In the genomic region with DNA sequence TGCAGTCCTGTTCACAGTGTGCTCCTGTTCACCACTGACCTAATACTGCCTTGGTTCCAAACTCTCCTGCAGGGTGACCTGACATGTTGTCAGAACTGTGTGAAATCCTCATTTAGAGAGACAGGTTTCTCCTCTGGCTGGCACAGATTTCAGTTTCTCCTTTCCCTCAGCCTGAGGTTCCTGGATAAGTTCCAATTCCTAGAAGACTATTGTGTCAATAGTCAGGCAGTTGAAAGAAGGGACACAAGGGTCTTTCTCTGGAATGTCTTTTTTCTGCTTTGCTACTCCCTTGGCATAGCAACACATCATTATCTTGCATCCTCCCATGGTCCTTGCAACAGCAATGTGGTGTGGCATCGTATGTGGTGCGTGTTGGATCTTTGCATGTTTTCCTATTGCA, we compare ENCODE assay signal across 22 mouse cellular contexts. TPM values are rescaled to one million over a fixed set of nuclear protein-coding genes. Genes with fewer than 3 reads are reported as not detected.
"Had no signal": no experiment of that assay in that cellular context is flagged by ENCODE, and none has a peak within 500 bp of the region (broad histone marks: within the 10 kb centered on the region; RNA-seq: fewer than 3 reads in every experiment).

No protein-coding gene starts in this region.

- H3K4me3 ChIP-seq: limb, embryonic 12.5 days; liver, embryonic 13.5 days; stomach, embryonic 15.5 days had no signal

- H3K9ac ChIP-seq: limb, embryonic 12.5 days; liver, embryonic 13.5 days; liver, postnatal 0 days; stomach, embryonic 15.5 days had no signal

- H3K36me3 ChIP-seq: limb, embryonic 12.5 days; liver, embryonic 13.5 days; stomach, embryonic 15.5 days had no signal

- H3K4me1 ChIP-seq: limb, embryonic 12.5 days; liver, embryonic 13.5 days had no signal

- DNase-seq: kidney, adult 9 months; kidney, postnatal 36 days; layer of hippocampus, adult 9-11 months; layer of hippocampus, postnatal 36 days; liver; liver, embryonic 13.5 days; liver, postnatal 0 days; right cerebral cortex, postnatal 14 days; thymus, adult 2 months; thymus, postnatal 25 days had no signal

- H3K4me2 ChIP-seq: limb, embryonic 12.5 days; liver, embryonic 13.5 days; stomach, embryonic 15.5 days had no signal

- H3K27ac ChIP-seq: kidney, postnatal 0 days; limb, embryonic 12.5 days; liver, embryonic 13.5 days; stomach, embryonic 15.5 days had no signal

- H3K9me3 ChIP-seq: limb, embryonic 12.5 days; liver, embryonic 13.5 days; stomach, embryonic 15.5 days had no signal

- ATAC-seq: liver, postnatal 0 days; midbrain, embryonic 16.5 days had no signal

- H3K27me3 ChIP-seq: limb, embryonic 12.5 days; liver, embryonic 13.5 days; stomach, embryonic 15.5 days had no signal

RNA-seq across cellular contexts. Expression of a gene that starts 19.6 kb away (rescaled TPM):
- total RNA-seq: layer of hippocampus, adult 18-20 months; layer of hippocampus, postnatal 36 days; left cerebral cortex, adult 8-10 months; left cerebral cortex, postnatal 25 days; megakaryocyte progenitor cell, adult 5-6 weeks had no signal
- polyA plus RNA-seq: kidney, postnatal 0 days; limb, embryonic 12.5 days; liver, embryonic 13.5 days; liver, postnatal 0 days; lung, embryonic 16.5 days; neural tube, embryonic 14.5 days; spleen, adult 2 months; stomach, embryonic 15.5 days; thymus, adult 2 months; urinary bladder, adult 2 months had no signal
